Mouse (Mus musculus) CH12.LX (cell line): ENCODE measurements around the gene Mfrp. TPM values are rescaled to one million over a fixed set of nuclear protein-coding genes. Genes with fewer than 3 reads are reported as not detected.
A peak's percentile ranks its signal among the peaks of the same experiment; 100 is the strongest.

ENCODE experiments used
- DNase-seq: peaks from one replicate; pipeline ENCODE4 v3.0.0-alpha.2; 2013; ENCODE audit errors: extremely low read depth
- H3K27ac ChIP-seq: 2 replicates; pipeline ENCODE4 v1.5.1; 2012; ENCODE audit warnings: low read depth, mild to moderate bottlenecking, control low read depth, moderate library complexity; ENCODE audit not compliant: insufficient read depth
- H3K27me3 ChIP-seq: replicated peaks from 2 replicates; pipeline ENCODE3; 2012; ENCODE audit warnings: inconsistent platforms
- H3K36me3 ChIP-seq, 2 experiments: replicated peaks in 1 of 2; 2 replicates each; pipeline versions ENCODE3 to v1.6.1; 2012; ENCODE audit warnings: inconsistent platforms in 1 of 2, low read length in 1 of 2, mild to moderate bottlenecking in 1 of 2, mixed read lengths in 1 of 2, moderate library complexity in 1 of 2; ENCODE audit not compliant: control insufficient read depth in 1 of 2, insufficient read depth in 1 of 2
- H3K4me1 ChIP-seq, 2 experiments: 2 replicates each; pipeline ENCODE4 v1.6.1; 2012; ENCODE audit warnings: inconsistent platforms in 1 of 2, moderate library complexity in 1 of 2; ENCODE audit not compliant: insufficient read depth in 2 of 2, control insufficient read depth in 1 of 2
- H3K4me2 ChIP-seq: 2 replicates; pipeline ENCODE4 v1.6.1; 2012; ENCODE audit warnings: low read depth, mild to moderate bottlenecking, control low read depth; ENCODE audit not compliant: poor library complexity, insufficient read depth, severe bottlenecking
- H3K4me3 ChIP-seq, 3 experiments: fragments of 150-350 bp in 1 of 3; sonication (generic) in 1 of 3; replicated peaks in 1 of 3; 2 replicates each; pipeline versions ENCODE3 to v1.5.1; 2011 to 2012; ENCODE audit warnings: low read depth in 2 of 3, low read length in 2 of 3, mild to moderate bottlenecking in 2 of 3, moderate library complexity in 2 of 3, control low read depth in 1 of 3, improper control_type of control experiment in 1 of 3, inconsistent platforms in 1 of 3, mixed read lengths in 1 of 3; ENCODE audit not compliant: poor library complexity in 1 of 3
- H3K79me2 ChIP-seq: replicated peaks from 2 replicates; pipeline ENCODE4 v1.6.1; 2012; ENCODE audit warnings: mild to moderate bottlenecking, moderate library complexity; ENCODE audit not compliant: control insufficient read depth, poor library complexity, insufficient read depth, severe bottlenecking; ENCODE audit errors: extremely low read depth
- H3K9ac ChIP-seq: 2 replicates; pipeline ENCODE4 v1.6.1; 2012; ENCODE audit warnings: low read depth, mild to moderate bottlenecking, control low read depth, moderate library complexity; ENCODE audit not compliant: insufficient read depth
- H3K9me3 ChIP-seq: replicated peaks from 2 replicates; pipeline ENCODE3; 2012; ENCODE audit warnings: low read length, inconsistent platforms, mixed read lengths
- BHLHE40 ChIP-seq: IDR thresholded peaks from 2 replicates; pipeline ENCODE4 v1.6.1; 2011; ENCODE audit warnings: mild to moderate bottlenecking, low read depth, low read length, improper control_type of control experiment
- CHD1 ChIP-seq: IDR thresholded peaks from 2 replicates; pipeline ENCODE4 v1.6.1; 2012; ENCODE audit warnings: low read depth, low read length, improper control_type of control experiment, inconsistent platforms
- CTCF ChIP-seq, 2 experiments: IDR thresholded peaks in 1 of 2; conservative IDR thresholded peaks in 1 of 2; 2 replicates each; pipeline ENCODE4 v1.5.1; 2011 to 2012; ENCODE audit warnings: low read depth in 2 of 2, low read length in 2 of 2, improper control_type of control experiment in 1 of 2, inconsistent platforms in 1 of 2, mild to moderate bottlenecking in 1 of 2, moderate library complexity in 1 of 2
- ELF1 ChIP-seq: IDR thresholded peaks from 2 replicates; pipeline ENCODE4 v1.6.1; 2014; ENCODE audit warnings: low read depth, mild to moderate bottlenecking, inconsistent platforms, low read length, improper control_type of control experiment
- EP300 ChIP-seq: IDR thresholded peaks from 2 replicates; pipeline ENCODE4 v1.6.1; 2011; ENCODE audit warnings: low read length, improper control_type of control experiment
- IRF4 ChIP-seq: IDR thresholded peaks from 2 replicates; pipeline ENCODE4 v1.6.1; 2014; ENCODE audit warnings: low read depth, mild to moderate bottlenecking, inconsistent platforms, low read length, improper control_type of control experiment
- MAFK ChIP-seq: IDR thresholded peaks from 2 replicates; pipeline ENCODE4 v1.6.1; 2011; ENCODE audit warnings: low read length, improper control_type of control experiment; ENCODE audit not compliant: insufficient replicate concordance
- MAX ChIP-seq: IDR thresholded peaks from 2 replicates; pipeline ENCODE4 v1.6.1; 2011; ENCODE audit warnings: low read length, improper control_type of control experiment
- MYC ChIP-seq: IDR thresholded peaks from 2 replicates; pipeline ENCODE4 v1.6.1; 2011; ENCODE audit warnings: low read depth, mild to moderate bottlenecking, improper control_type of control experiment, low read length
- POLR2A ChIP-seq: IDR thresholded peaks from 2 replicates; pipeline ENCODE4 v1.6.1; 2011; ENCODE audit warnings: low read depth, mild to moderate bottlenecking, improper control_type of control experiment, low read length
- RAD21 ChIP-seq: IDR thresholded peaks from 2 replicates; pipeline ENCODE4 v1.6.1; 2011; ENCODE audit warnings: low read depth, mild to moderate bottlenecking, low read length, improper control_type of control experiment, moderate library complexity
- SMC3 ChIP-seq: IDR thresholded peaks from 2 replicates; pipeline ENCODE4 v1.6.1; 2011; ENCODE audit warnings: low read depth, low read length, improper control_type of control experiment
- TBP ChIP-seq: conservative IDR thresholded peaks from 2 replicates; pipeline ENCODE4 v1.6.1; 2011; ENCODE audit warnings: low read depth, low read length, improper control_type of control experiment
- UBTF ChIP-seq: IDR thresholded peaks from 2 replicates; pipeline ENCODE4 v1.6.1; 2012; ENCODE audit warnings: low read depth, mild to moderate bottlenecking, inconsistent platforms, low read length, improper control_type of control experiment, moderate library complexity
- USF2 ChIP-seq: conservative IDR thresholded peaks from 2 replicates; pipeline ENCODE4 v1.6.1; 2011; ENCODE audit warnings: low read depth, low read length, improper control_type of control experiment
- ZMIZ1 ChIP-seq: IDR thresholded peaks from 2 replicates; pipeline ENCODE4 v1.6.1; 2012; ENCODE audit warnings: low read depth, mild to moderate bottlenecking, inconsistent platforms, low read length, improper control_type of control experiment
- ZNF384 ChIP-seq: IDR thresholded peaks from 2 replicates; pipeline ENCODE4 v1.6.1; 2012; ENCODE audit warnings: low read depth, low read length, improper control_type of control experiment, inconsistent platforms
- dilution Hi-C: fragments of 300-500 bp; cut with MboI; formaldehyde crosslinking; loops from 2 replicates; pipeline ENCODE4 v1.14.3; 2020; ENCODE audit warnings: low sequenced_read_pairs; ENCODE audit not compliant: extremely low pct_unique_long_range_greater_than_20kb, extremely low pct_ligation_motif_present
- in situ Hi-C: fragments of 300-500 bp; cut with MboI; formaldehyde crosslinking; loops from 3 replicates; pipeline ENCODE4 v1.14.3; 2019; ENCODE audit warnings: low sequenced_read_pairs, low pct_ligation_motif_present, low pct_unique_long_range_greater_than_20kb, mixed read lengths
- polyA plus RNA-seq: library from polyadenylated mRNA; unstranded; fragments of >175 nt; gene quantifications from 2 replicates; pipeline ENCODE4 v1.2.1, GENCODE M21; 2012; ENCODE audit warnings: low read depth; ENCODE audit not compliant: insufficient read length
- total RNA-seq, 2 experiments: library from RNA; depleted of rRNA; stranded (reverse); fragments of 300-350 nt in 1 of 2; fragments of >200 nt in 1 of 2; gene quantifications; 2 replicates each; pipeline ENCODE4 v1.2.3; 2012 to 2014

The Mfrp gene
- total and polyA plus RNA-seq, 3 experiments = not detected

- TF ChIP-seq TBP (no peak), IRF4 (no peak), MAFK (no peak), RAD21 (no peak), UBTF (no peak), USF2 (no peak), POLR2A (no peak), CHD1 (no peak), ELF1 (no peak), MAX (no peak)
- Histone ChIP-seq H3K9ac (no peak overlapping the region), H3K9me3 (no peaks in the 10 kb centered on the region), H3K27me3 (no peaks in the 10 kb centered on the region), H3K4me2 (no peak overlapping the region), H3K79me2 (peaks cover 6% of the 10 kb centered on the region), H3K4me1 (peaks cover 9 to 45% of the 10 kb centered on the region in 2 experiments; a peak in 3 of 4 replicates), H3K36me3 (peaks cover under 1 to 1% of the 10 kb centered on the region in 2 experiments), H3K27ac (no peak overlapping the region), H3K4me3 (no peak overlapping the region)
- in situ Hi-C loops (no loop called here), dilution Hi-C loops (no loop called here)
- DNase-seq = no peak
These were observed 14.1 kb downstream of the Mfrp start for GRCm38 (mm10) chr9:44115599-44115998.

GRCm38 (mm10) chr9:44116182-44116581 lies 14.7 kb downstream of the Mfrp start:
- dilution Hi-C loops = no loop called here
- in situ Hi-C loops = no loop called here

GRCm38 (mm10) chr9:44119011-44119410 lies 17.5 kb downstream of the Mfrp start:
- TF ChIP-seq MYC (no peak), SMC3 (peak; percentile 30; the same call in 1 of the 2 replicates), CTCF (conservative IDR thresholded peaks at IDR 0.05 in 1 of 2, IDR thresholded peaks at IDR 0.05 in 1 of 2; ENCODE audit: low read depth in 2 of 2, low read length in 2 of 2) (peak; percentile 70), BHLHE40 (no peak), RAD21 (peak; percentile 48), ZNF384 (peak; percentile 32; the same call in 1 of the 2 replicates)
- Histone ChIP-seq H3K4me1 (peaks cover 9 to 45% of the 10 kb centered on the region in 2 experiments; a peak in 3 of 4 replicates), H3K36me3 (no peaks in the 10 kb centered on the region), H3K9me3 (no peaks in the 10 kb centered on the region), H3K27ac (no peak overlapping the region), H3K4me2 (no peak overlapping the region), H3K27me3 (no peaks in the 10 kb centered on the region), H3K4me3 (no peak overlapping the region), H3K9ac (no peak overlapping the region), H3K79me2 (no peaks in the 10 kb centered on the region; the same call in 1 of the 2 replicates)
- in situ Hi-C loops = no loop called here
- dilution Hi-C loops = no loop called here
- DNase-seq = peak; percentile 55

More at GRCm38 (mm10) chr9:44116182-44116581, 14.7 kb downstream of the Mfrp start:
- Histone ChIP-seq H3K36me3 (no peaks in the 10 kb centered on the region), H3K79me2 (peaks cover 6% of the 10 kb centered on the region; the same call in 1 of the 2 replicates), H3K9ac (no peak overlapping the region), H3K9me3 (no peaks in the 10 kb centered on the region), H3K27ac (no peak overlapping the region), H3K4me1 (peaks cover 9 to 48% of the 10 kb centered on the region in 2 experiments; a peak in 3 of 4 replicates), H3K4me3 (no peak overlapping the region), H3K27me3 (no peaks in the 10 kb centered on the region), H3K4me2 (no peak overlapping the region)
- TF ChIP-seq ZMIZ1 (no peak), CTCF (conservative IDR thresholded peaks at IDR 0.05 in 1 of 2, IDR thresholded peaks at IDR 0.05 in 1 of 2; ENCODE audit: low read depth in 2 of 2, low read length in 2 of 2) (peak in 1 of 2 experiments; percentile 35; a peak in 2 of 4 replicates), EP300 (no peak), ELF1 (no peak), USF2 (no peak), SMC3 (peak; percentile 3; the same call in 1 of the 2 replicates), MYC (no peak)
- no peak for DNase-seq
